Mouse (Mus musculus) lung, embryonic 14.5 days (tissue): ENCODE measurements at regions not wholly inside any gene's neighbourhood (a gene's known extent, or its start where the extent isn't known, plus 50 kb on each side); places are given as distances from the start of the nearest gene placed in this dataset.

Experiments
- ATAC-seq: fragments of 200-750 bp; cut with Nextera tagmentation; 2 replicates; pipeline ENCODE4 v1.8.0; 2017; ENCODE audit warnings: mild to moderate bottlenecking, moderate TSS enrichment, moderate library complexity; ENCODE audit not compliant: insufficient read depth
- DNase-seq: peaks from one replicate; pipeline ENCODE4 v3.0.0-alpha.2; 2015
- H3K27ac ChIP-seq: fragments of 300-500 bp; sonication (generic); 2 replicates; pipeline ENCODE4 v1.5.1; 2014; ENCODE audit warnings: low read depth, mild to moderate bottlenecking, moderate library complexity
- H3K27me3 ChIP-seq: fragments of 300-500 bp; sonication (generic); 2 replicates; pipeline ENCODE4 v1.6.1; 2014; ENCODE audit warnings: low read length, control low read depth; ENCODE audit not compliant: insufficient read depth
- H3K36me3 ChIP-seq: fragments of 300-500 bp; sonication (generic); 2 replicates; pipeline ENCODE4 v1.6.1; 2014; ENCODE audit warnings: control low read depth; ENCODE audit not compliant: insufficient read depth
- H3K4me1 ChIP-seq: fragments of 300-500 bp; sonication (generic); 2 replicates; pipeline ENCODE4 v1.6.1; 2014; ENCODE audit warnings: antibody characterized with exemption, control low read depth; ENCODE audit not compliant: insufficient read depth
- H3K4me2 ChIP-seq: fragments of 300-500 bp; sonication (generic); 2 replicates; pipeline ENCODE4 v1.6.1; 2014; ENCODE audit warnings: mild to moderate bottlenecking
- H3K4me3 ChIP-seq: fragments of 300-500 bp; sonication (generic); 2 replicates; pipeline ENCODE4 v1.5.1; 2014; ENCODE audit warnings: low read depth, low read length
- H3K9ac ChIP-seq: fragments of 300-500 bp; sonication (generic); 2 replicates; pipeline ENCODE4 v1.6.1; 2014
- H3K9me3 ChIP-seq: fragments of 300-500 bp; sonication (generic); 2 replicates; pipeline ENCODE4 v1.6.1; 2016; ENCODE audit warnings: low read depth, low read length, control low read depth
- CTCF ChIP-seq: IDR thresholded peaks from 2 replicates; pipeline ENCODE4 v1.5.1; 2016; ENCODE audit warnings: antibody characterized with exemption, low read depth
- WGBS: fragments of 180-500 bp; shearing (Covaris S2); extraction: QIAGEN DNeasy Blood & Tissue Kit; methylation state at CpG from one replicate; pipeline ENCODE4 v1.1.7; 2014; 5-methylcytosine and 5-hydroxymethylcytosine counted together

DNA sequence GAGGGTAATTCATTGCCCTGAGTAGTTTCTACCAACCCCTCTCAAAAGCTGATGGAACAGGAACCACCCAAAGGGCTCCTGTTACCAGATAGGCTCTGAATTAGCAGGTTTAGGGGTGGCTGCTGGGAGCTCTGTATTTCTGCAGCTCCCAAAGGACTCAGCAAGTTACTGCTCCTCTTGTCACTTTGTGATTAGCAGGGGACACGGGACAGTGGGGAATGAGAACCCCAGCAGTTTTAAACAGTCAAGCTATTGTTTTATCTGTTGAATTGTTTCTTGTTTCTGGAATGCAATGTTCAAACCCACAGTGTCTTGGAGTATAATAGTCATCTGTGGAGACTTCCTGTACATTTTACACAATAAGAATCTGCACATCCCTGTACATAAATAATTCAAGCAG is 90.4 kb upstream of the Clnk start:
- Histone ChIP-seq H3K27ac (no peak overlapping the region), H3K4me3 (no peak overlapping the region), H3K36me3 (no peaks in the 10 kb centered on the region), H3K4me1 (no peaks in the 10 kb centered on the region), H3K27me3 (no peaks in the 10 kb centered on the region), H3K4me2 (no peak overlapping the region), H3K9ac (no peak overlapping the region), H3K9me3 (no peaks in the 10 kb centered on the region)
- no peak for ATAC-seq
- DNase-seq: no peak
- WGBS: 35% methylated on average over 1 of the region's 1 CpGs
- no peak for TF ChIP-seq CTCF

- H3K27me3 ChIP-seq: no peaks in the 10 kb centered on the region
- ATAC-seq: no peak
- H3K4me3 ChIP-seq: no peak overlapping the region
- no peak for DNase-seq
- no peak overlapping the region for H3K27ac ChIP-seq
- no peak for TF ChIP-seq CTCF
- no peak overlapping the region for H3K4me2 ChIP-seq
- H3K9me3 ChIP-seq: no peaks in the 10 kb centered on the region
- no peaks in the 10 kb centered on the region for H3K36me3 ChIP-seq
- H3K4me1 ChIP-seq: no peaks in the 10 kb centered on the region
- no peak overlapping the region for H3K9ac ChIP-seq
Measured at GRCm38 (mm10) chr5:38964445-38964844, 87.8 kb upstream of the Clnk start.

DNA sequence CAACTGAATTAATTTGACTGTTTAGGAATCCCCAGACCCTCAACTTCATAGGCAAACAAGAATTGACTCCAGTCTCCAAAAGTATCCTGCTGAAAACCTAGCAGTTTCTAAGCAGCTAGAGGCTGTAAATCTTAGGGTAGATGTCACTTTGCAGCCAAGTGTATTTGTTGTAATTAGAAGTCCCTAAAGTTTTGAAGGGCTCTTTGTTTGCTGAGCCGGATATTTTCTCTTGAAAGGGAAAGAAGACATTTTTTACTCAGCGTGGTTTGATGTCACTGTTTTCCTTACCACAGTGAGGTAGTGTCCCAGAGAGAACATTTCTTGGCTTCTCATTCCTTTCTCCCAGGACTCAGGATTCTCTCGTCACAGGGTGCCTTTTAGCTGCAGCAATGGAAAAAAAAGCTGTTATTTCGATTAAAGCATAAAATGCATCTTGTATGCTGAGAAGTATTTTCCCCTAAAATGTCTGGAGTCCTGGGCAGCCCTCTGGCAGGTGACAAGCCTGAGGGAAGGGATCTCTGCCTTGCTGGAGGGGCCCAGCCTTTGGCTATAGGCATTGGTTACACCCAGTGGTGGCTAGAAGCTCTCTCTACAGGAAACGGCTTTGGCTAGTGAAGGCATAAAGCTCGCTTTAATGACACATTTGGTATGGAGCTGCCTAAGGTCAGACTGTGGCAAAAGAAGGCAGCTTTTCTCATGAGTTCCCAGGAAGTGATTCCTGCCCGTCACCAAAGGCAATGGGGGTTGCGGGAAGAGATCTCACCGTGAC is 74.1 kb upstream of the Clnk start:
- H3K27ac ChIP-seq: no peak overlapping the region
- no peak for TF ChIP-seq CTCF
- WGBS: 65% methylated on average over 9 of the region's 9 CpGs
- H3K27me3 ChIP-seq: no peaks in the 10 kb centered on the region
- no peaks in the 10 kb centered on the region for H3K9me3 ChIP-seq
- H3K4me1 ChIP-seq: no peaks in the 10 kb centered on the region
- no peak overlapping the region for H3K9ac ChIP-seq
- ATAC-seq: no peak
- H3K36me3 ChIP-seq: no peaks in the 10 kb centered on the region
- H3K4me3 ChIP-seq: no peak overlapping the region
- DNase-seq: no peak
- H3K4me2 ChIP-seq: no peak overlapping the region

- WGBS: 78% methylated on average over 5 of the region's 5 CpGs
- no peak overlapping the region for H3K4me3 ChIP-seq
- H3K9ac ChIP-seq: no peak overlapping the region
- no peaks in the 10 kb centered on the region for H3K4me1 ChIP-seq
- H3K27ac ChIP-seq: no peak overlapping the region
- DNase-seq (no peak), ATAC-seq (no peak)
- H3K9me3 ChIP-seq: no peaks in the 10 kb centered on the region
- H3K27me3 ChIP-seq: no peaks in the 10 kb centered on the region
- TF ChIP-seq CTCF: no peak
- H3K36me3 ChIP-seq: no peaks in the 10 kb centered on the region
- no peak overlapping the region for H3K4me2 ChIP-seq
Measured at GRCm38 (mm10) chr5:38945903-38946686, 69.5 kb upstream of the Clnk start.

DNA sequence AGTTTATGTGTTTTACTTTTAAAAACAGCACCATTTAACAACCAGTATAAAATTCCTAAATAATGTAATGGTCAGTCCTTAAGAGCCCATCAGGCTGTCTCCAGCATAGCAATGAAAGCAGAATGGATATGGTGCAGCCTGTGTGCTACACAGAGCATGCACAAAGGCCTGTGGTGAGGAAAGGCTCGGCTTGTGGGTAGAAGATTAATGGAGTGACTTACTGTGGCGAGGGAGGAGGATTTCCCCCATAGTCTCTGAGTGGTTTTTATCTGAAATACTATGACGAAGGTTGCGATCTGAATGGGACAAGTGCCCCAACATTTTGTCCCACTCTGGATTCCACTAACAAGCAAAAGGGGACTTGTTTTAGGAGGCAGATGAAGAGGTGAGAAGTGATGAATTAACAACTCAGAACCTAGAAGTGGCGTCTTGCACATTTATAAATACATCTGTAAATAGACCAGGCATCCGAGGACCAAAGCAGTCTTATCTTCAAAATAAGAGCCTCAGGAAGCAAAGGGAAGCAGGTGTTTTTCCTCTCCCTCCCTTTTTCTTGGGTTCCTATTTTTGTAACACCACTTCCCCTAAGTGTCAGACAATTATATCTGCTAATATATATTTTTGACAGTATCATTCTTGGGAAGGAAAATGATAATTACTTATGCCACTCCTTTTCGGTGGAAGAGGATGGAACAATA is 55.9 kb upstream of the Clnk start:
- H3K4me2 ChIP-seq: no peak overlapping the region
- H3K9me3 ChIP-seq: no peaks in the 10 kb centered on the region
- no peak overlapping the region for H3K9ac ChIP-seq
- no peaks in the 10 kb centered on the region for H3K4me1 ChIP-seq
- no peak overlapping the region for H3K4me3 ChIP-seq
- no peaks in the 10 kb centered on the region for H3K36me3 ChIP-seq
- H3K27me3 ChIP-seq: no peaks in the 10 kb centered on the region
- 22% methylated on average over 7 of the region's 7 CpGs for WGBS
- ATAC-seq (no peak), DNase-seq (no peak)
- H3K27ac ChIP-seq: no peak overlapping the region
- no peak for TF ChIP-seq CTCF

DNA sequence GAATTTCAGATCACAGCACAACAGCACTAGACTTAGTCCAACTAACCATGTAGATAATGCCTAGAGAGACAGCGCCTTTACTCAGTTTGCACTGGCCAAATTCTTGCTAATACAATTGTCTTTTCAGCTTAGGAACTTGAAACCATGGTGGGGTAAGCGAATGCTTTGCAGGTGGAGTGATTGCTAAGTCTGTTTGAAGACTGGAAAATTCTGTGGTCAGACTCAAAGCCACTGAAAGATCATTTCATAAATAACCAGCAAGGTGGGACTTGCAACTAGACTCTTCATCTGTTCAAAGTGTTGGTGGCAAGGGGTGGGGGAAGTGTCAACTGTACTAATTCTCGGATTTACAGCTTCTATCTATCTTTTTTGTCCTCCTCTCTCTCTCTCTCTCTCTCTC is 50.4 kb upstream of the Clnk start:
- no peaks in the 10 kb centered on the region for H3K27me3 ChIP-seq
- no peak for ATAC-seq
- H3K27ac ChIP-seq: no peak overlapping the region
- no peaks in the 10 kb centered on the region for H3K4me1 ChIP-seq
- no peak for DNase-seq
- no peak overlapping the region for H3K4me3 ChIP-seq
- H3K36me3 ChIP-seq: no peaks in the 10 kb centered on the region
- no peak for TF ChIP-seq CTCF
- no peaks in the 10 kb centered on the region for H3K9me3 ChIP-seq
- no peak overlapping the region for H3K4me2 ChIP-seq
- no peak overlapping the region for H3K9ac ChIP-seq
- WGBS: 88% methylated on average over 3 of the region's 3 CpGs
